Mouse (Mus musculus): ENCODE results near the gene Egfr.

The Egfr gene

GRCm38 (mm10) chr11:16829468-16829867, 77.5 kb downstream of the Egfr start:
- DNase-seq (ENCODE audit: low spot score), result no peak

GRCm38 (mm10) chr11:16830531-16831227, 78.7 kb downstream of the Egfr start:
- DNase-seq (ENCODE audit: low spot score), result no peak

- peak; percentile 31 for DNase-seq (ENCODE audit: low spot score)
Observed at GRCm38 (mm10) chr11:16831974-16832464, 80.0 kb downstream of the Egfr start.

- no peak for DNase-seq (ENCODE audit: low spot score)
Observed at GRCm38 (mm10) chr11:16838772-16839171, 86.8 kb downstream of the Egfr start.

GRCm38 (mm10) chr11:16842924-16843323, 90.9 kb downstream of the Egfr start:
- no peak for DNase-seq (ENCODE audit: low spot score)

- DNase-seq (ENCODE audit: low spot score), result no peak
Observed at GRCm38 (mm10) chr11:16843889-16844568, 92.0 kb downstream of the Egfr start.

- DNase-seq (ENCODE audit: low spot score), result no peak
Observed at GRCm38 (mm10) chr11:16848881-16849280, 96.9 kb downstream of the Egfr start.

GRCm38 (mm10) chr11:16851361-16851760, 99.4 kb downstream of the Egfr start:
- peak; percentile 48 for DNase-seq (ENCODE audit: low spot score)

- DNase-seq (ENCODE audit: low spot score), result peak; percentile 33
Observed at GRCm38 (mm10) chr11:16854111-16854510, 102.1 kb downstream of the Egfr start.

- no peak for DNase-seq (ENCODE audit: low spot score)
Observed at GRCm38 (mm10) chr11:16857346-16857745, 105.3 kb downstream of the Egfr start.

GRCm38 (mm10) chr11:16861037-16861436, 109.0 kb downstream of the Egfr start:
- no peak for DNase-seq (ENCODE audit: low spot score)

- peak; percentile 52 for DNase-seq (ENCODE audit: low spot score)
Observed at GRCm38 (mm10) chr11:16863547-16863946, 111.5 kb downstream of the Egfr start.

GRCm38 (mm10) chr11:16864980-16865561, 113.1 kb downstream of the Egfr start:
- DNase-seq (ENCODE audit: low spot score), result peak; percentile 71

GRCm38 (mm10) chr11:16868051-16868450, 116.0 kb downstream of the Egfr start:
- DNase-seq (ENCODE audit: low spot score), result no peak

GRCm38 (mm10) chr11:16869506-16869905, 117.5 kb downstream of the Egfr start:
- no peak for DNase-seq (ENCODE audit: low spot score)

- no peak for DNase-seq (ENCODE audit: low spot score)
Observed at GRCm38 (mm10) chr11:16871120-16871519, 119.1 kb downstream of the Egfr start.

GRCm38 (mm10) chr11:16877676-16878378, 125.8 kb downstream of the Egfr start:
- DNase-seq (ENCODE audit: low spot score), result peak; percentile 31

GRCm38 (mm10) chr11:16881932-16882331, 129.9 kb downstream of the Egfr start:
- DNase-seq (ENCODE audit: low spot score), result no peak

- DNase-seq (ENCODE audit: low spot score), result no peak
Observed at GRCm38 (mm10) chr11:16886152-16886551, 134.1 kb downstream of the Egfr start.

- no peak for DNase-seq (ENCODE audit: low spot score)
Observed at GRCm38 (mm10) chr11:16888086-16888485, 136.1 kb downstream of the Egfr start.

- DNase-seq (ENCODE audit: low spot score), result peak; percentile 61
Observed at GRCm38 (mm10) chr11:16895441-16896356, 143.7 kb downstream of the Egfr start.

Data from adipocyte (in vitro differentiated cells).